Mouse (Mus musculus): ENCODE results near the gene Snn. TPM values are rescaled to one million over a fixed set of nuclear protein-coding genes. Genes with fewer than 3 reads are reported as not detected.
A peak's percentile ranks its signal among the peaks of the same experiment; 100 is the strongest.
"Not testable (repeated sequence)": the region's sequence is repeated elsewhere in the genome, so short reads cannot be mapped to it uniquely, and the experiment has no call there.

Gene Snn
- polyA plus RNA-seq (2012; rRNA removed), result 129 and 155 TPM in 2 replicates

GRCm38 (mm10) chr16:11060645-11061044, at the start of gene Snn:
Snn (plus strand) TSS chr16:11060945.
- Histone ChIP-seq H3K27me3 (ENCODE audit: control insufficient read depth, insufficient read depth, low read length) (no peaks in the 10 kb centered on the region), H3K4me1 (ENCODE audit: control insufficient read depth, insufficient read depth, insufficient read length) (peaks cover 21% of the 10 kb centered on the region; the same call in 1 of the 2 replicates), H3K27ac (ENCODE audit: insufficient read depth, low read length) (peak within 1 kb of the TSS; percentile 29; the same call in 1 of the 2 replicates), H3K36me3 (ENCODE audit: control insufficient read depth, insufficient read depth, low read length) (0 out of 2 replicates have a peak, but pooled peaks cover 1% of the 10 kb centered on the region), H3K4me3 (ENCODE audit: extremely low read depth, insufficient read depth, insufficient read length) (no peak within 1 kb of the TSS)
- DNase-seq (ENCODE audit: low read depth in 1 of 2, low spot score in 2 of 2), result no peak
- 86% methylated on average over 4 of the region's 4 CpGs for WGBS
- TF ChIP-seq POLR2A (IDR thresholded peaks at IDR 0.05; ENCODE audit: low read depth, low read length) (no peak), CTCF (IDR thresholded peaks at IDR 0.05; ENCODE audit: extremely low read depth, insufficient read depth, insufficient read length, insufficient replicate concordance) (no peak)

GRCm38 (mm10) chr16:11011206-11011605, 49.5 kb upstream of the Snn start:
- TF ChIP-seq CTCF (IDR thresholded peaks at IDR 0.05; ENCODE audit: extremely low read depth, insufficient read depth, insufficient read length, insufficient replicate concordance) (no peak), POLR2A (IDR thresholded peaks at IDR 0.05; ENCODE audit: low read depth, low read length) (no peak)
- Histone ChIP-seq H3K4me3 (ENCODE audit: extremely low read depth, insufficient read depth, insufficient read length) (no peak overlapping the region), H3K4me1 (ENCODE audit: control insufficient read depth, insufficient read depth, insufficient read length) (peaks cover 12% of the 10 kb centered on the region; the same call in 1 of the 2 replicates), H3K27me3 (ENCODE audit: control insufficient read depth, insufficient read depth, low read length) (no peaks in the 10 kb centered on the region), H3K27ac (ENCODE audit: insufficient read depth, low read length) (no peak overlapping the region), H3K36me3 (ENCODE audit: control insufficient read depth, insufficient read depth, low read length) (no peaks in the 10 kb centered on the region)
- WGBS, result 73% methylated on average over 2 of the region's 2 CpGs
- DNase-seq (ENCODE audit: low read depth in 1 of 2, low spot score in 2 of 2), result no peak

DNA sequence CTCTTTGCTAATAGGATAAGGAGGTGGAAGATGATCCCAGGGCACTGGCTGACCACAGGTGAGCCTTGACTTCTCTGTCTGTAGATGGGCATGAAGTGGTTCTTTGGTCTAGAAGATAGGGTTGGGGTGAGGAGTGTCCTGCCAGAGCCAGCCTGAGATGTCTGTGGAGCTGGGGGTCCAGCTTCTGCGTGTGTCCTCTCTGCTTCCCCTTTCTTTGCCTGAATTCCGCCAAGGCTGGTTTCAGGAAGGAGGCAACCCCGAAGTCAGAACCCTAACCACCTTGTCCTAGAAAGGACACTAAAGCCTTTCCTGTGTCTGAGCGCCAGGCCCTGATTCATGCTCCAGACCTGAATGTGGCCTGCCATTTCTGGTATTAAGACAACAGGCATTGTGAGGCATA, 48.8 kb upstream of the Snn start:
- H3K4me3 ChIP-seq (ENCODE audit: extremely low read depth, insufficient read depth, insufficient read length), result no peak overlapping the region
- H3K27me3 ChIP-seq (ENCODE audit: control insufficient read depth, insufficient read depth, low read length), result no peaks in the 10 kb centered on the region
- H3K4me1 ChIP-seq (ENCODE audit: control insufficient read depth, insufficient read depth, insufficient read length), result peaks cover 12% of the 10 kb centered on the region; the same call in 1 of the 2 replicates
- H3K27ac ChIP-seq (ENCODE audit: insufficient read depth, low read length), result no peak overlapping the region
- no peak for DNase-seq (ENCODE audit: low read depth in 1 of 2, low spot score in 2 of 2)
- H3K36me3 ChIP-seq (ENCODE audit: control insufficient read depth, insufficient read depth, low read length), result no peaks in the 10 kb centered on the region
- TF ChIP-seq POLR2A (IDR thresholded peaks at IDR 0.05; ENCODE audit: low read depth, low read length) (no peak), CTCF (IDR thresholded peaks at IDR 0.05; ENCODE audit: extremely low read depth, insufficient read depth, insufficient read length, insufficient replicate concordance) (no peak)
- WGBS, result 61% methylated on average over 4 of the region's 4 CpGs

DNA sequence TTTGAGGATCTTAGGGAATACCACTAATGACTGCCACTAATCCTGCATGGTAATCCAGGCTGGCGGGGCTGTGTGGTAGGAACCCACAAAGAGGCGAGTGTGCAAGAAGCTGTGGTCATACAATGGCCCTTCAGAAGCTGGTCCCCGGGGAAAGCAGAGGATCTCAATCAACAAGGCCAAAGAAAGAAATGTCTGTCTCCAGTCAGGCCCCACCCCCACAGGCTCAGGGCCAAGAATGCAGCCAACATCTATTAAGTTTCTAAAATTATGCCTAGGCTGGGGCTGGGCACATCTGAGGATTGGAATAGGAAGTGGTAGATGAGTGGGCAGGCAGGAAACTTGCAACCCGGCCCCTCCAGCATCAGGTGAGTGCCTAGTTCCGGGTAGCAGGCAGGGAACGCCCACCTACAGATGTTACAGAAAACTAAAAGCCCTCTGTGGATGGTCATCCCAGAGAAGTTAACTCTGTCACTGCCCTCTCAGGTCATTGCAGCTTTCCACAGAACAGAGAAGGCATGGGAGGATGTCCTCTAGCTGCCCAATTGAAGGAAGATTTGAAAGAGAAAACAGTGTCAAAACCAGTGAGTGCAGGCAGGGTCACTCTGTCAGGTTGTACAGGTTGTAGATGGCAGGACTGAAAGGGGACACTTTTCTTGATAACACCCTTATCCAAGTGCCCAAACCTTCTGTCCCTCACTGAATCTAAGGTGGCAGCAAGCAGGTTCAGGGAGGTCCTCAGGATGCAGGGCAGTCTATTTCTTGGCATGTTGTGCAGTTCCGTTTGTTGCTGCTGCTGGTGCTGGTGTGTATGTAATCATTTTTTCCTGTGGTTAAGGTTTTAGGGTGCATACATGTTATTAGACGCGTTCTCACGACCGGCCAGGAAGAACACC, 47.9 kb upstream of the Snn start:
- no peak overlapping the region for H3K4me3 ChIP-seq (ENCODE audit: extremely low read depth, insufficient read depth, insufficient read length)
- no peaks in the 10 kb centered on the region for H3K27me3 ChIP-seq (ENCODE audit: control insufficient read depth, insufficient read depth, low read length)
- TF ChIP-seq CTCF (IDR thresholded peaks at IDR 0.05; ENCODE audit: extremely low read depth, insufficient read depth, insufficient read length, insufficient replicate concordance) (no peak), POLR2A (IDR thresholded peaks at IDR 0.05; ENCODE audit: low read depth, low read length) (no peak)
- peak in 1 of 2 experiments; percentile 29 for DNase-seq (ENCODE audit: low read depth in 1 of 2, low spot score in 2 of 2)
- peak overlapping the region; percentile 59 for H3K27ac ChIP-seq (ENCODE audit: insufficient read depth, low read length)
- 15% methylated on average over 11 of the region's 11 CpGs for WGBS
- H3K4me1 ChIP-seq (ENCODE audit: control insufficient read depth, insufficient read depth, insufficient read length), result peaks cover 12% of the 10 kb centered on the region; the same call in 1 of the 2 replicates
- H3K36me3 ChIP-seq (ENCODE audit: control insufficient read depth, insufficient read depth, low read length), result no peaks in the 10 kb centered on the region

DNA sequence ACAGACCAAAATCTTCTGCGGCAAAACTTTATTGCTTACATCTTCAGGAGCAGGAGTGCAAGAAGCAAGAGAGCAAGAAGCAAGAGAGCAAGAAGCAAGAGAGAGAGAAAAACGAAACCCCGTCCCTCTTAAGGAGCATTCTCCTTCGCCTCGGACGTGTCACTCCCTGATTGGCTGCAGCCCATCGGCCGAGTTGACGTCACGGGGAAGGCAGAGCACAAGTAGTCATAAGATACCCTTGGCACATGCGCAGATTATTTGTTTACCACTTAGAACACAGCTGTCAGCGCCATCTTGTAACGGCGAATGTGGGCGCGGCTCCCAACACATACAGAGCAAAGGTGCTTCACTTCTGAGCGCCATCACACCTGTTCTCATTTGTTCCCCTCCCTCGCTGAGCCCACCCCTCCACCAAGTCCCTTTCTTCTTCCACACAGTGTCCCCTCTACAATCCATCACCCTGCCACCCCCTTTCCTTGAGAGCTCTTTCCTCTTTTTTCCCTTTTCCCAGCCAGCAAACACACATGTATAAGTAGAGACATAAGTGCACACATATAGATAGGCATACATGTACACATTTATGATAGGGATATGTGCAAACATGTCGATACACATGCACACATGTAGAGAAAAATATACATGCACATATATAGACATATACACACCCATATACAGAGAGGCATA, 47.1 kb upstream of the Snn start:
- H3K4me1 ChIP-seq (ENCODE audit: control insufficient read depth, insufficient read depth, insufficient read length), result peaks cover 12% of the 10 kb centered on the region; the same call in 1 of the 2 replicates
- H3K36me3 ChIP-seq (ENCODE audit: control insufficient read depth, insufficient read depth, low read length); H3K27me3 ChIP-seq (ENCODE audit: control insufficient read depth, insufficient read depth, low read length); H3K4me3 ChIP-seq (ENCODE audit: extremely low read depth, insufficient read depth, insufficient read length); DNase-seq (ENCODE audit: low read depth in 1 of 2, low spot score in 2 of 2): not testable (repeated sequence)
- H3K27ac ChIP-seq (ENCODE audit: insufficient read depth, low read length), result peak overlapping the region; percentile 59
- 90% methylated on average over 11 of the region's 19 CpGs for WGBS

DNA sequence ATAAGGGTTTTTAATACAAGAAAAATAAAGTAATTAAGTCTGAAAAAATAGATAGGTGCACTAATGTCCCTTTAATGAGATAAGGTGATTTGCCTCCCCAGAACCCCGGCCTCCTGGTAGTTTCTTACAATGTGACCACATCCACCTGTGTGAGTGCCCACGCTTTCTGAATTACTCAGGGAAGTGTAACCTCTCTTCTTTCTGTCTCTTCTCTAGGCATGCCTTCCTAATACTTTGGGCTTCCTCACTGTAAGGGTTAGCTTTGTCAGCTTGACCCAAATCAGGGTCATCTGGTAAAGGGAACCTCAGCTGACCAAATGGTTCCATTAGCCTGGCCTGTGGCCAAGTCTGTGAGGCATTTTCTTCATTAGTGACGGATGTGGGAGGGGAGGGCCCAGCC, 46.3 kb upstream of the Snn start:
- no peaks in the 10 kb centered on the region for H3K27me3 ChIP-seq (ENCODE audit: control insufficient read depth, insufficient read depth, low read length)
- H3K27ac ChIP-seq (ENCODE audit: insufficient read depth, low read length), result no peak overlapping the region
- H3K36me3 ChIP-seq (ENCODE audit: control insufficient read depth, insufficient read depth, low read length), result no peaks in the 10 kb centered on the region
- WGBS, result 62% methylated on average over 3 of the region's 3 CpGs
- TF ChIP-seq POLR2A (IDR thresholded peaks at IDR 0.05; ENCODE audit: low read depth, low read length) (no peak), CTCF (IDR thresholded peaks at IDR 0.05; ENCODE audit: extremely low read depth, insufficient read depth, insufficient read length, insufficient replicate concordance) (no peak)
- no peak for DNase-seq (ENCODE audit: low read depth in 1 of 2, low spot score in 2 of 2)
- peaks cover 12% of the 10 kb centered on the region; the same call in 1 of the 2 replicates for H3K4me1 ChIP-seq (ENCODE audit: control insufficient read depth, insufficient read depth, insufficient read length)
- no peak overlapping the region for H3K4me3 ChIP-seq (ENCODE audit: extremely low read depth, insufficient read depth, insufficient read length)
